Mouse (Mus musculus) urinary bladder, adult 18-20 months (tissue): ENCODE measurements around the gene Zdhhc18.
"Not testable (repeated sequence)": the region's sequence is repeated elsewhere in the genome, so short reads cannot be mapped to it uniquely, and the experiment has no call there.

Experiments
- DNase-seq, 2 experiments: peaks; one replicate each; pipeline ENCODE4 v3.0.0; 2022; ENCODE audit warnings: low spot score in 2 of 2, mixed read lengths in 2 of 2

Gene Zdhhc18

DNA sequence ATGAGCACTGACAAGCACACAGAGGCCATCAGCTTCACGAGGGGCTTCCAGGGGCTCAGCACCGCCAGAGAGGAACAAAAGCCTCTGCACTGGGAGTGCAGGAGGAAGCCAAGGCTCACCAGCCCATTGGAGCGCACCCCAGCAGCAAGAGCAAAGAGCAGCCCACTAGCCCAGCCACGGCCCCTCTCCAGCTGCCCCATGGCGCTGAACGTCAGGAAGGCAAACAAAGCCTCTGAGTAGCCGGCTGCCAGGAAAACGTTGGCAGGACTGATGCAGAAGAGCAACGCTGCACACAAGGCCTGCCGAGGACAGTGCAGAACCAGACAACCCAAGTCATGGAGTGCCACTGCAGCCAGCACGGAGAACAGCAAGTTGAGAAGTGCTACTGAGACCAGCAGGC is 15.2 kb upstream of the Zdhhc18 start:
- no peak for DNase-seq

DNA sequence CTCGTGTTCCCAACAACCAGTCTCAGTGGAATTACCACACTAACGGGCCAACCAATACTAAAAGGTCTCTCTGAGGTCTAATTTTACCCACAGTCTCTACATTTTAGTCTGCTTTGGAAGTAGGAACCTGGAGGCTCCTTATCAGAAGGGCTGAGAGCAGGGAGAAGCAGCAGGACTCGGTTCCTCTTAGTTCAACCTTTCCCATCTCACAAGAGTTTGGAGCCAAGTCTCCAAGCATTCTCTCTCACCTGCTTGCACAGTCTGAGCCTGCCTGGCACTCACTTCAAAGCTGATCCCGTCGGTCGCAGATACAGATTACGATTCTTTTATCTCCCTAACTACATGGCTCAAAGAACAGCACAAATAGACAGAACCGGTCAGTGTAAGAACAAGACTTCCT is 13.0 kb upstream of the Zdhhc18 start:
- DNase-seq, result no peak

DNA sequence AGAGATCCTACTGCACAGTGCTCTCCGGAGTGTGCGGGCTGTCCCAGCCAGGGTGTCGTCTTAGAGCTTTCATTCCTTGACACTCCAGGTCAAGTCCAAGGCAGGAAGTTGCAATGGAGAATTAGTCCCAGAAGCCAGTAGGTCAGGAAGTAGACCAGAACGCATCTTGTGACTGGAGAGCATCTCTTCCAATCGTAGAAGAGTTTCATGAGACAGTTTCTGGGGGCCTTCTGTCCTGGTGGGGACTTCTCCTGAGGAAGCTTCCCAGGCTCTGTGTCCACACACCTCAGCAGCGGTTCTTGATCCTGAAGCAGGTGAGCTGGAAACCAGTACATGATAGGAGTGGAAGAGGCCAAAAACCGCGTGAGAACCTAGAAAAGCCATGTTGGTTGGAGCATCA is 12.5 kb upstream of the Zdhhc18 start:
- no peak for DNase-seq

DNA sequence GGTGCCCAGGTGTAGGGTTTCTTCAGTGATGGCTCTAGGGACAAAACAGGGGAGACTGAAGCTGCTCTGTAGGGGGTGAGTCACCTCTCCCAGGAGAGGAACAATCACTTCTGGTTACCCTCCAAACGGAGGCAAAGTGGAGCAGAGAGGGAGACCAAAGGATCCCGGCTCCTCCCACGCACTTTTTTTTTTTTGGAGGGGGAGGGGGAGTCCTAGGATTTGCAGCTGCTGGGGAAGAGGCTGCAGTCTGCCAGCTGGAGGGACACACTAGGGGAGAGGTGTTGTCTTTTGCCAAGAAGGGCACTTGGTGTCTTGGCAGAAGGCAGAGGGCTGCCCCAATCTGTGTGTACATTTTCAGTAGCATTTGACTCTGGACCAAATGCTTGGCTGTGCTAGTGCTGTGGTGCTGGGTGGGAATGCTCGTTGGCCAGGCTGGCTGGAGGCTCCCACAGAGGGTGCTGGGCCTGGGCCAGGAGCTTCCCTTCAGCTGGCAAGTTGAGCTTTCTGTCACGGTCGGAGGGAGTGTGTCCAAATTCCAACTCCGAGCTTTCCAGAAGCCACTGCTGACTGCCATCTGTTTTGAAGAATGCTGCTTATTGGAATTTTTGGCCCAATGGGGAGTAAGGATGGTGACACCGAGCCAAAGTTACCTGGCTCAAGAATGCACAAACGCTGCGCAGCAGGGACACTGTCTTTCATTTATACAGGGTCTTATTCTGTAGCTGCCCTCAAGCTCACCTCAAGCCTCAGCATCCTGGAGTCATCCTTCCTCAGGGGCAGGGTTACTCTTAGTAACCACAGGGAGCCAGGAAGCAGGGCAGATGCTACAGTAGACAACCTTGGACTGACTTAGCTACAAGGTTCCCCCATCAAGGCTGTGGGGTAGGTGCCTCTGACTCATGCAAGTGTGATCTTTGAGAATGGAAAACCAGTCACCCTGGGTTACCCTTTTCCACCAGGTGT is 10.5 kb upstream of the Zdhhc18 start:
- DNase-seq, result peak; percentile 45 to 60

DNA sequence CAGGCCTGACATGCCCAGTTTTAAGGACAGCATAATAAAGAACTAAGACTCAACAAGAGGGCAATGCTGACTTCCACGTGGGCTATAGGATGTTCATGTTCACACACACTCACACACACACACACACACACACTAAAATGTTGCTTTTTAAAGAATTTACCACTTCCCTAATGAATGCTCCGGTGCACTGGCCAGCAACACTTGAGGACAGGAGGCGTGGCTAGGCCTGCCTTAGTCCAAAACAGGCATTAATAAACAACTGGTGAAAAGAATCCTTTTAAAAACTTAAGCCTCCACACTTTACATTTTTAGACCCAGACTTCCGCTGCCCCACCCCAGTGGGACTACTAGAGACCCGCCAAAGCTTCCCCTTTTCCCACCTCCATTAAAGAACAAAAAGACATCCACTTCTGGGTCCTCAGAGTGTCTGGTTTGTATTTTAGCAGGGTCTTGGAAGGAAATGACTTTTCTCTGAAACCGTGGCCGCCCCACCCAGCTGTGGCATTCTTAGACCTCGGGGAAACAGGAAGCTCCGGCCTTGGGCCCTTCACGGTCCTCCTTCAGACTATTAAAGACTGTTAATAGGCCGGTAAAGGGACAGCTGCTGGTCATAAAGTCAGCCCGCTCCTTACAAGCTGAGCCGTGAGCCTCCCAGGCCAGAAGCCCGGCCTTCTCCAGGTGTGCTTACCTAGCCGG is 9.7 kb upstream of the Zdhhc18 start:
- DNase-seq, result peak in 1 of 2 experiments; percentile 27

DNA sequence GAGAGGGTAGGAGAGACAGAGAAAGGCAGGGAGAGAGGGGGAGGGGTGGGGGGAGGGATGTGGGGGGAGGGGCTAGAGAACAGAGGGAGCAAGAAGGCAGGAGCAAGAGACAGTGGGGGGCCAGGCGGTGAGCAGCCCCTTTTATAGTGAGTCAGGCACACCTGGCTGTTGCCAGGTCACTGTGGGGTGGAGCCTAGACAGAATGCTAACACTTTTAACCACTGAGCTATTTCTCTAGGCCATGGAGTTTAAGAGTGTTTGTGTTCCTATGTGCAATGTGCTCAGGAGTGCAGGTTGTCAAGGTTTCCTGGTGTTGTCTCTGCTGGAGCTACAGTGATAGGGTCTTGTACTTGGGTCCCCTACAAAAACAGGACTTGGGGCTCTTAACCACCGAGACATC is 8.8 kb upstream of the Zdhhc18 start:
- DNase-seq, result no peak

DNA sequence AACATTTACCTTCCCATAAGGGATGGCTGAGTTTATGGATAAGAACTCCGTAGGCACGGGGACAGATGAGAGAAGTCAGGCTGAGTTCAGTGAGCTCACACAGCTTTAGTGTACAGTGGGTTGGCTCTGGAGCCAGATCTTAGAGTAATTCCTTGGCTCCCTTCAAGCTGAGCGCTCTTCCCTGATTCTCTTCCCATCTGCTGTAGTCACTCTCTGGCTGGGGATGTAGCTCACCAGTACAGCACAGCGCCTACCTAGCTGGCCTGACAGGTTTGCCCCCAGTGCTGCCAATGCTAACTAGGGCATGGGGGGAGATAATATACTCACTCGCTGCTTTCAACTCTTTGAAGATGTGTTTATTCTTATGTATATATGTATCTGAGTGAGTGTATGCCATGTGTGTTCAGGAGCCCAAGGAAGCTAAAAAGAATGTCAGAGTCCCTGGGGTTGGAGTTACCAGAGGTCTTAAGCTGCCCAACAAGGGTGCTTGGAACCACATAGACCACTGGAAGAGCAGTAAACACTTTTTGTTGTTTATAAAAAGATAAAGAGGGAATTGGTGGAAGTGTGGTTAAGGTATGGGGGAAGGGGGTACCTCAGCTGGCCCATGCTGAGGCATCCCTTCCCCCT is 8.0 kb upstream of the Zdhhc18 start:
- no peak for DNase-seq

DNA sequence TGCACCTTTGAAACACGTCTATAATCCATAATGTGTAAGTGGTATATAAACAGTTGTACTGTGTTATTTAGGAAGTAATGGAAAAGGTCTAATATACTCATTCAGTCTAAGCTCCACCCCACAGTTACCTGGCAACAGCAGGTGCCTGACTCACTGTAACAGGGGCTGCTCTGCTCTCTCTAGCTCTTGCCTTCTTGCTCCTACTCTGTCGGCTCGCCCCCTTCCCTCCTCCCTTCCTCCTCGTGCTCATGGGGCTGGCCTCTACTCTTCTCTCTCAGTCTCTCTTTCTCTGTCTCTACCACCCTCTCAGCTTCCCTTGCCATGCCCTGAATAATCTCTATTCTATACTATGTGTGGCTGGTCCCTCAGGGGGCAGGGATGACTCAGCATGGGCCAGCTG is 7.0 kb upstream of the Zdhhc18 start:
- DNase-seq, result no peak

DNA sequence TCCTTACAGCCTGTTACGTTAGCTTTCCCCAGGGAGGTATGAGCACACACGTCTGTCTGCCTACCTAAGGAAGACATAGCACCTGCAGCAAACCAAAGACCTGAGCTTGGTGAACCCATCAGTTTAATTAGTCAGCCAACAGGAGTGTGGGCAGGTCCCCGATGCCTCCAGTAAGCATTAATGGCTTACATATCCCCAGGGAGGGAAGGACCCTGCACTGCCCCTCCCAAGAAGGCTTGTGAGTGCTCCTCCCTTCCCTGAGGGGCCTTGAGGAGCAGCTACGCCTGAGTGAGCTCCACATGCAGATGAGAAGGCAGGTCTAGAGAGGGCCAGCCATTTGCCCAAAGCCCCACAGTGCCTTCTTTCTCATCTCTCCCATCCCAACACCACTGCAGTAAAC is 6.3 kb upstream of the Zdhhc18 start:
- no peak for DNase-seq

DNA sequence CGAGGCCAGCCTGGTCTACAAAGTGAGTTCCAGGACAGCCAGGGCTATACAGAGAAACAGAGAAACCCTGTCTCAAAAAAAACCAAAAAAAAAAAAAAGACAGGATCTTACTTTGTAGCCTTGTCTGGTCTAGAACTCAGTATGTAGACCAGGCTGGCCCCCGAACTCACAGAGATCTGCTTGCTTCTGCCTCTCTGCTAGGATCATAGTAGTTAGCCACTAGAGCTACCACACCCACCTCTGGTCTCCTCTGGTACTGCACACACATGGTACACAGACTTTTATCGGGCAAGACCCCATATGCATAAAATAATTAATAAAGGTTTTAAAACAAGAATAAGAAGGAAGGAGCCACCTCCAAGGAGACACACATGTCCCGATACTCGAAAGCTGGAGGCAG is 4.1 kb upstream of the Zdhhc18 start:
- DNase-seq, result not testable (repeated sequence)

DNA sequence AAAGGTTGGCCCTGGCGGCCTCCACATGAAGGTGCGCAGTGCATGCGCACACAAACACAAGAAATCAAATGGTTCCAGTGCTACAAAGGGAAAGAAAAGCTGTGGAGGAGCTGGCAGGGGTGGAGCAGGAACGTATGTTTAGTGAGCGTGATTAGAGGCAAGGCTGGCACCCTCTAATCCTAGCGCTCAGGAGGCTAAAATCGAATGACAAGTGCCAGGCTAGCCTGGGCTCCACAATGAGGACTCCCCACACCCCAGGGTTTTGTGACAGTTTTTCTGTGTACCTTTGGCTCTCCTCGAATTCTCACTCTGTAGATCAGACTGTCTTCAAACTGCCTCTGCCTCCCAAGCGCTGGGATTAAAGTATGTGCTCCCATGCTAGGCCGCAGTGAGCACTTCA is 2.8 kb upstream of the Zdhhc18 start:
- DNase-seq, result no peak

DNA sequence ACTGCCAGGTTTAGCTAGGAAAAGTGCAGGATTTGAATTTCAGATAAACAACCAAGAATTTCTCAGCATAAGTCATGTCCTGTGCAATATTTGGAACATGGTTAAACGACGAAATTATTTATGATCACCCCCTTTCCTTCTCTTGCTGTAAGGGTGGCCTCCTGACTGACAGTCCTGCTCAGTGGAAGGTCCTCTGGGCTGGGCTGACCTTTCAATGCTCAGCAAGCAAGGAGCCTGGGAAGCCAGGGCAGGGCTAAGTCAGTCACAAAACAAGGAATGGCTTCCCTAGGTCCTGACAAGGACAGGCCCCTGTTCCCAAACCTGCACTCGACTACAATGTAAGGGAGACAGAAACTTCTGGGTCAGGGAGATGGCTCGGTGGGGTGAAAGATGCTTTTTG is 2.0 kb upstream of the Zdhhc18 start:
- no peak for DNase-seq

DNA sequence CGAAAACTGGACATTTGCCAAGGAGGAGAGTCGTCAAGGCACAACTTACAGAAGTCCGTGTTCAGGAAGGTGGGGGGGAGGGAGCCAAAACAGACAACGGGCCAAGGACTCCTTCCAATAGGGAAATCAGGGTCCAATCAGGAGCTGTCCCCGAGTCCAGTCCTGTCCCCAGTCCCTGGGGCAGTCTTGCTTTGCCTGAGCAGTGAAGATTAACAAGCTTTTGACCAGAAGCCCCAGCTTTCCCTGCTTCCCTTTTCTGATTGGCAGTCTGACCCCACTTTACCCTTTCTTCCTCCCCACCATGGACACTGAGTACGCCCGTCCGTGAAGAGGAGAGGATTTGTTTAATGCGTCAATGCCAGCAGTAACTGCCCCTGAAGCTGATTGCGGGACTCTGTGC is 1.5 kb upstream of the Zdhhc18 start:
- no peak for DNase-seq

DNA sequence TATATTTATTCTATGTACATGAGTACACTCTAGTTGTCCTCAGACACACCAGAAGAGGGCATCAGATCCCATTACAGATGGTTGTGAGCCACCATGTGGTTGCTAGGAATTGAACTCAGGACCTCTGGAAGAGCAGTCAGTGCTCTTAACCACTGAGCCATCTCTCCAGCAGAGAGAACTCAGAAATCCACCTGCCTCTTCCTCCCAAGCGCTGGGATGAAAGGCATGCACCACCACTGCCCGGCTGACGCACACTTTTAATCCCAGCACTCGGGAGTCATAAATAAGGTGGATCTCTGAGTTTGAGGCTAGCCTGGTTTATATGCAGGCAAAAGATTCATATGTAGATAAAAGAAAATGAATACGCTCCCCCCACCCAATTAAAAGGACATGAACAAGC is 490 bp downstream of the Zdhhc18 start:
- not testable (repeated sequence) for DNase-seq

DNA sequence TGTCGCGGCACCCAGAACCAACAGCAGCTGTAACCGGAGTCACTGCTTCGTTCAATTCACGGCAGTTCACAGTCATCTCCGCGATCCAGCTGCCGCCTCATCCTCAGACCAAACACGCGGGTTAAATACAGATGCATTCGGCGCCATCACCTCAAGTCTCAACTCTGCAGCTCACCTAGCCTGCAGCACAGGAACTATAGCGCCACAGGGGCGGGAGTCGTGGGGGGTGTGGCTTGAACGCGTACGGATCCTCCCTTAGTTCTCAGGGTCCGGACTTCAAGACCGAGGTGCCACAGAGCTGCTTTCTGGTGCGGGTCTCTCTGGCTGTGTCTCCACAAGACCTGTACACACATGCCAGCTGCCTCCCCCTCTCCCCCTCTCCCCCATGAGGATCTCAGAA is 4.3 kb downstream of the Zdhhc18 start:
- DNase-seq, result no peak

DNA sequence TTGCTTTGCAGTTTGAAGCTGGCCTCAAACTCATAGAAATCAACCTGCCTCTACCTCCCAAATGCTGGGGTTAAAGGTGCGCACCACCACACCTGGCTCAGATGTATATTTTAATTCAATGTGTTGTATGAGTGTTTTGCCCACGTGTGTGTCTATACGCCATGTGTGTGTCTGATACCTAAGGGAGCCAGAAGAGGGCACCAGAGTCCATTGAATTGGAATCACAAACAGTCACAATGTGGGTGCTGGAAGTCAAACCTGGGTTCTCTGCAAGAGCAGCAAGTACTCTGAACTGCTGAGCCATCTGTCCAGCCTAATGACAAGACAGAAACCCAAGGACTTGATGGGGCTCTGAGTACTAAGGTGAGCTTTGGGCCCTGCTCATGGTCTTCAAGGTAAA is 4.8 kb downstream of the Zdhhc18 start:
- no peak for DNase-seq

DNA sequence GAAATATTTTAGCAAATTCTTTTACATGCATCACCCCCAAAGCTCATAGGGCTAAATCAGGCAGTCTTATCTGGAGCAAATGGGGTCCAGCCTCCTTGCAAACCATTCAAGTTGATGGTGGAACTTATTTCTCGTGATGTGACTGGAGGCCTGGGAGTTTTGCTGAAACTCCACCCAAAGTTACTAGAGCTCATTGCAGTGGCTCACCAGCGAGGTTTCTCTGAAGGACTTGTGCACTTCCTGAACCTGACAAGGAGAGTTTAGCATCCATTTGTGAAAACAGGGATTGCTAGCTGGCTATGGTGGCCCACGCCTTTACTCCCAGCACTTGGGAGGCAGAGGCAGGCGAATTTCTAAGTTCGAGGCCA is 15.9 kb downstream of the Zdhhc18 start:
- no peak for DNase-seq

DNA sequence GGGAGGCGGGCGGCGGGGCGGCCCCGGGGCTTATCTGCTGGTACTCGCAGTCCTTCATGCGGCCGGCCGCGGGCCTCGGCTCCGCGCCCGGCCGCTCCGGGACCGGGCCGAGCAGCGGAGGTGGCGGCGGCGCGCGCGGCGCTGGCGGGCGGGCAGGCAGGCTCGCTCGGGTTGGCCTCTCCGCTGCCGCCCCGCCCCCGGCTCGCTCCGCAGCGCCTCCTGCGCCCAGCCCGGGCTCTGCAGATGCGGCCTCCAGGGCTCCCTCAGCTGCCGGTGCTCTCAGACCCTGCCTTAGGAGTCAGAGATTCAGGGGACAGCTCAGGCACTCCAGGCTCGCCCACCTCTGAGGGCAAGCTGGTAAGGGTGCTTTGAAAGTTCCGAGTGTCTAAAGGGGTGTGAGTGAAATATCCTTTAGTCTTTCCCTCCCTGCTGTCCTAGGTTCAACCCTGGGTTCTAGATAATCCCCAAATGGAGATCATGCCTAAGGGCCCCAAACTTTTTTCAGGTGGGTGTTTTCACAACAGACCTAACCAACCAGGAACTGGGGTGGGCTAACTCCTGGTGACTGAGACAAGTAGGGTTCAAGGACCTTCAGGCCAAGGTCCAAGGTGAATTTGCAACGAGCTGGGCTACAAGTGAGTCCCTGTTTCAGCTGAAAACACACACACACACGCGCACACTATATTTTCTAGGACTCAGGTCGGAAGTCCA is 16.5 kb downstream of the Zdhhc18 start:
- peak; percentile 80 to 93 for DNase-seq

DNA sequence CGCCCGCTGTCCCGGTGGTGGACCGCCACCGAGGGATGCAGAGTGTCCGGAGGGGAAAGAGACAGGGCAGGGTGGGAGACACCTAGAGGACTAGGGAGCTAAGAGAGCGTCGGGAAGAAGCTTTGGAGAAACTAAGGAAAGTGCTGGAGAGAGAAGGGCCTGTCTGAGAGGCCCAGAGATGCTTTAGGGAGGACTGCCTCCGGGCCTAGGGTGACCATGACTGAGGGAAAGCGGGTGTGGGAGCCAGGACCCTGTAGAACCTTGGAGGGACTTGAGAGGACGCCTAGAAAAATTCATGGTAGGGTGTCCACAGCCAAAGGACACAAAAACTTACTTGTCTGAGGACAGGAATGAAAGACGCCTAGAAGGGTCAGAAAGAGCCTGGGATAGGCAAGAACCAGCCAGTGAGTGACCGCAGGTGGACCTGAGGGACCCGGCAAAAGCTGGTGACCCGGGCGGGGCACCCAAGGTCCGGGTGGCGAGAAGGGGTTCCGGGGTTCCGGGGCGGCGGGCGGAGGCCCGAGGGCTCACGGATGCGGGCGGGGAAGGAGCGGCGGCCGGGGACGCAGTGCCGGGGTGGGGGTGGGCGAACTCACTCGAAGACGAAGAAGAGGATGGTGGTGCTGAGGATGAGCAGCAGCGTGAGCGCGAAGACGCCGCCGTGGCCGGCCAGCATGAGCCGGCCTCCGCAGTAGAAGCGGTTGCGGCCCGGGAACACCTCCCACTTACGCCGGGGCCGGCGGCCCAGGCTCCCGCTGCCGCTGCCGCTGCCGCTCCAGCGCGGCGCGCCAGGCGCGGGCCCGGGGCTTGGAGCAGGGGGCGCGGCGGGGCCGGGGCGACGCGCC is 17.2 kb downstream of the Zdhhc18 start:
- DNase-seq, result peak in 1 of 2 experiments; percentile 63

DNA sequence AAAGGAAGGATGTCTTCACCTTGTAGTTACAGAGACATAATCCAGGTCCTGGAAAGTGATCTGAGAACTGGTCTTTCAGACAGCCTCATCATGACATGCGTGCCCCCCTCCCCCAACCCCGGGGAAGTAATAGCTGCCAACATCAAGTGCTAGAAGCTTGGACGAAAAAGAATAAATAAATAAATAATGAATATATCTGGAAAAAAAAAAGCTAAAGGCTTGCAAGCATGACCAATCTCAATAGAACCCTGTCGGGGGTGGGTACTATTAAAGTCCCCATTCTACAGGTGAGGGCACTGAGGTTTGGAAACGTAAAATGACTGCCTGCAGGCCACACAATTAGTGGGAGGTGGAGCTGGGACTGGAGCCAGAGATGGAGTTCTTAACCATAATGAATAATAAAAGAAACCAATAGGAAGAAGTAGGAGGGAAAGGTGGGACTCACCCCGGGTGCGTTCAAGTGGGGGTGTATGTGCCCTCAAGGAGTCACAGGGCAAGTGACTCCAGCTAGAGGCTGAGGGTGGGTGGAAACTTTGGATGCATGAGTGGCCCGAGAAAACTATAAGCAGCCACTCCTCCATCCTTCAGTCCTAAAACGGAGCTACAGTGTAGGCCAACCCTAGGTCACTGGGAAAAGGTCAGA is 18.1 kb downstream of the Zdhhc18 start:
- no peak for DNase-seq
